Mouse (Mus musculus) adrenal gland, adult (tissue): ENCODE results near the gene Gm39566.
A peak's percentile ranks its signal among the peaks of the same experiment; 100 is the strongest.

ENCODE experiments used
- DNase-seq, 2 experiments: peaks; one replicate each; pipeline ENCODE4 v3.0.0; 2022 to 2023; ENCODE audit warnings: low spot score in 1 of 2; ENCODE audit not compliant: inconsistent age in 2 of 2

The Gm39566 gene

GRCm38 (mm10) chr11:69765221-69766125 lies 49.6 kb downstream of the Gm39566 start, which contains the start of gene Zbtb4:
Gene Zbtb4 (plus strand): TSS chr11:69765912.
- peak; percentile 55 to 79 for DNase-seq

GRCm38 (mm10) chr11:69763551-69763950 lies 51.5 kb downstream of the Gm39566 start:
- DNase-seq = no peak

- no peak for DNase-seq
These were observed 53.2 kb downstream of the Gm39566 start, which contains the start of gene Slc35g3 for GRCm38 (mm10) chr11:69761868-69762267. Gene Slc35g3 (minus strand): TSS chr11:69761968.
